Mouse (Mus musculus) liver, embryonic 14.5 days (tissue): ENCODE data around the gene Klhl36.

Experiments used
- CTCF ChIP-seq: IDR thresholded peaks from 2 replicates; pipeline ENCODE4 v1.5.1; 2016; ENCODE audit warnings: antibody characterized with exemption, low read depth, control low read depth
- EP300 ChIP-seq: IDR thresholded peaks from 2 replicates; pipeline ENCODE4 v1.6.1; 2016; ENCODE audit warnings: antibody characterized with exemption, low read depth

GRCm38 (mm10) chr8:119831336-119831995 lies 30.6 kb upstream of the Klhl36 start:
- TF ChIP-seq CTCF (no peak), EP300 (no peak)
